Mouse (Mus musculus): Measurements from ENCODE around the gene Olfr1426.

GRCm38 (mm10) chr19:12041217-12041616 is 50.6 kb downstream of the Olfr1426 start, which contains the start of gene Olfr1423:
- TF ChIP-seq CTCF (IDR thresholded peaks at IDR 0.05; ENCODE audit: low read depth): no peak
- TF ChIP-seq EP300 (IDR thresholded peaks at IDR 0.05; ENCODE audit: low read depth): no peak
